8 mouse cellular contexts compared by ENCODE assay signal in the genomic region with DNA sequence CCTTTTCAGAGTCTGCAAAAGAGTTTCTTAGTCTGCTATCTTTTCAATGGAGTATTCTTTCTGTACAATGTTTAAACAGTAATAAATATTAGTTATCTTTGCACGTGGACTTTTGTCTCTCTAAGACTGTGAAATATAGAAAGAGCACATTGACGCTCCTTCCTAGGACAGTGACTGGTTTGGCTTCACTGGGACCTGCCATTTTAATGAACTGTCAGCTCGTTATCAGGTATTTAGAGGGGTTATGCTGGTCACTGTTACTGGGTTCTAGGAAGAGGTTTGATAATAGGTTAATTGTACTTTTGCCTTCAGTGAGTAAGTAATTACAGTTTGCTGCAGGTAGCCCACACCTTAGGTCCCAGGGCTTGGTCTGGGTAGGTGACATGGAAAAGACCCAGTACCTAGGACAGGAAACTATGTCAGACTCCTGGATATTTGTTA. TPM values are rescaled to one million over a fixed set of nuclear protein-coding genes. Genes with fewer than 3 reads are reported as not detected.
DNase-seq lines count a peak whose midpoint lies in the region; ATAC-seq and TF ChIP-seq lines count a peak whose summit lies in the region.

No protein-coding gene starts in this region.

- ATAC-seq in lung, embryonic 14.5 days (ENCODE audit: insufficient read depth) = no peak
- no peak for ATAC-seq in embryonic facial prominence, embryonic 15.5 days (ENCODE audit: insufficient number of reproducible peaks, low FRiP score, low TSS enrichment, low read depth)
- ATAC-seq in limb, embryonic 11.5 days (ENCODE audit: insufficient number of reproducible peaks, low FRiP score, low TSS enrichment, low read depth) = no peak

- H3K9me3 ChIP-seq in lung, embryonic 14.5 days (ENCODE audit: low read depth, low read length) = no peaks in the 10 kb centered on the region
- H3K9me3 ChIP-seq in embryonic facial prominence, embryonic 15.5 days (replicated peaks) = no peaks in the 10 kb centered on the region
- H3K9me3 ChIP-seq in limb, embryonic 11.5 days (ENCODE audit: control insufficient read depth, low read length) = no peaks in the 10 kb centered on the region

- peaks cover 15% of the 10 kb centered on the region; the same call in 1 of the 2 replicates for H3K36me3 ChIP-seq in lung, embryonic 14.5 days (ENCODE audit: insufficient read depth)
- H3K36me3 ChIP-seq in embryonic facial prominence, embryonic 15.5 days = peaks cover 18% of the 10 kb centered on the region; the same call in 1 of the 2 replicates
- no peaks in the 10 kb centered on the region for H3K36me3 ChIP-seq in limb, embryonic 11.5 days (ENCODE audit: control insufficient read depth, insufficient read depth, low read length)

- peak overlapping the region; percentile 91 for H3K9ac ChIP-seq in lung, embryonic 14.5 days
- H3K9ac ChIP-seq in embryonic facial prominence, embryonic 15.5 days = peak overlapping the region; percentile 91
- H3K9ac ChIP-seq in limb, embryonic 11.5 days (ENCODE audit: low read length) = no peak overlapping the region

- no peak for TF ChIP-seq CTCF in lung, embryonic 14.5 days (IDR thresholded peaks at IDR 0.05; ENCODE audit: low read depth)
- TF ChIP-seq CTCF in olfactory bulb, adult 2 months (IDR thresholded peaks at IDR 0.05; ENCODE audit: insufficient read depth, low read depth, low read length) = no peak

- H3K4me3 ChIP-seq in lung, embryonic 14.5 days (ENCODE audit: low read depth, low read length) = peak overlapping the region; percentile 88
- peak overlapping the region; percentile 99 for H3K4me3 ChIP-seq in embryonic facial prominence, embryonic 15.5 days (replicated peaks)
- H3K4me3 ChIP-seq in limb, embryonic 11.5 days (ENCODE audit: low read depth, low read length) = peak overlapping the region; percentile 85
- H3K4me3 ChIP-seq in olfactory bulb, adult 2 months (ENCODE audit: insufficient read depth, low read depth, low read length) = peak overlapping the region; percentile 90

- TF ChIP-seq POLR2A in olfactory bulb, adult 2 months (IDR thresholded peaks at IDR 0.05; ENCODE audit: insufficient read depth, low read depth, low read length) = no peak

- WGBS in lung, embryonic 14.5 days = 36% methylated on average over 3 of the region's 3 CpGs
- WGBS in embryonic facial prominence, embryonic 15.5 days = 39% methylated on average over 3 of the region's 3 CpGs
- 47% methylated on average over 3 of the region's 3 CpGs for WGBS in limb, embryonic 11.5 days
- WGBS in olfactory bulb, adult 2 months = 33% methylated on average over 3 of the region's 3 CpGs

- no peak overlapping the region for H3K27ac ChIP-seq in lung, embryonic 14.5 days (ENCODE audit: low read depth)
- no peak overlapping the region for H3K27ac ChIP-seq in embryonic facial prominence, embryonic 15.5 days (replicated peaks)
- H3K27ac ChIP-seq in limb, embryonic 11.5 days (replicated peaks; ENCODE audit: low read depth, low read length) = no peak overlapping the region
- H3K27ac ChIP-seq in olfactory bulb, adult 2 months (ENCODE audit: insufficient read depth, low read depth, low read length) = no peak overlapping the region

- no peak for DNase-seq in lung, embryonic 14.5 days
- no peak for DNase-seq in lung, postnatal 36 days
- no peak for DNase-seq in limb, embryonic 11.5 days (ENCODE audit: low spot score)
- DNase-seq in cerebellum, adult 8-10 months = no peak
- DNase-seq in gastrocnemius, adult 8-10 months (ENCODE audit: low spot score in 2 of 2) = no peak
- DNase-seq in kidney, adult 8-10 months = no peak

- no peaks in the 10 kb centered on the region for H3K27me3 ChIP-seq in lung, embryonic 14.5 days (ENCODE audit: insufficient read depth, low read length)
- no peaks in the 10 kb centered on the region for H3K27me3 ChIP-seq in embryonic facial prominence, embryonic 15.5 days
- no peaks in the 10 kb centered on the region for H3K27me3 ChIP-seq in limb, embryonic 11.5 days (ENCODE audit: control insufficient read depth, insufficient read depth, low read length)

- H3K4me1 ChIP-seq in lung, embryonic 14.5 days (ENCODE audit: insufficient read depth) = 0 out of 2 replicates have a peak, but pooled peaks cover 4% of the 10 kb centered on the region
- 0 out of 2 replicates have a peak, but pooled peaks cover 7% of the 10 kb centered on the region for H3K4me1 ChIP-seq in embryonic facial prominence, embryonic 15.5 days
- H3K4me1 ChIP-seq in limb, embryonic 11.5 days (ENCODE audit: control insufficient read depth, insufficient read depth, low read length) = 0 out of 2 replicates have a peak, but pooled peaks cover 4% of the 10 kb centered on the region
- H3K4me1 ChIP-seq in olfactory bulb, adult 2 months (ENCODE audit: control insufficient read depth, insufficient read depth, low read length) = 0 out of 2 replicates have a peak, but pooled peaks cover 3% of the 10 kb centered on the region

- H3K4me2 ChIP-seq in lung, embryonic 14.5 days = peak overlapping the region; percentile 71
- peak overlapping the region; percentile 81 for H3K4me2 ChIP-seq in embryonic facial prominence, embryonic 15.5 days (replicated peaks)
- H3K4me2 ChIP-seq in limb, embryonic 11.5 days (ENCODE audit: low read depth, severe bottlenecking) = peak overlapping the region; percentile 78

RNA-seq across cellular contexts. Expression of gene Rint1, which starts 0.9 kb away (rescaled TPM):
- 28.1 and 32.7 TPM in 2 replicates for polyA plus RNA-seq in lung, embryonic 14.5 days (2014; fragmentation: Nextera tagmentation; extraction: Ambion mirVana)
- 40.0 and 40.5 TPM in 2 replicates for polyA plus RNA-seq in embryonic facial prominence, embryonic 15.5 days (2015; fragmentation: Nextera tagmentation; extraction: Ambion mirVana)
- 31.2 and 33.6 TPM in 2 replicates for polyA plus RNA-seq in limb, embryonic 11.5 days (2014; fragmentation: Nextera tagmentation; extraction: Ambion mirVana)
- polyA plus RNA-seq in olfactory bulb, adult 2 months (2012; ENCODE audit: insufficient read depth, insufficient read length, low replicate concordance, missing spikeins) = not detected in 2 replicates
- 1 to 10 TPM; 7.1 to 9.2 (median 7.9) TPM for total RNA-seq in gastrocnemius, adult 8-10 months (2022)

RNA-seq across cellular contexts. Expression of gene Pus7, which starts 4.9 kb away (rescaled TPM):
- polyA plus RNA-seq in lung, embryonic 14.5 days (2014; fragmentation: Nextera tagmentation; extraction: Ambion mirVana) = 34.1 and 37.2 TPM in 2 replicates
- polyA plus RNA-seq in embryonic facial prominence, embryonic 15.5 days (2015; fragmentation: Nextera tagmentation; extraction: Ambion mirVana) = 29.2 and 30.2 TPM in 2 replicates
- polyA plus RNA-seq in limb, embryonic 11.5 days (2014; fragmentation: Nextera tagmentation; extraction: Ambion mirVana) = 34.5 and 38.2 TPM in 2 replicates
- polyA plus RNA-seq in olfactory bulb, adult 2 months (2012; ENCODE audit: insufficient read depth, insufficient read length, low replicate concordance, missing spikeins) = not detected in 2 replicates
- 10 to 100 TPM in 2 of 4 experiments, 1 to 10 TPM in 2; 8.4 to 14.4 (median 10.1) TPM for total RNA-seq in gastrocnemius, adult 8-10 months (2022)

RNA-seq across cellular contexts. Expression of gene Tomm7, which starts 55.6 kb away (rescaled TPM):
- 108 and 112 TPM in 2 replicates for polyA plus RNA-seq in lung, embryonic 14.5 days (2014; fragmentation: Nextera tagmentation; extraction: Ambion mirVana)
- polyA plus RNA-seq in embryonic facial prominence, embryonic 15.5 days (2015; fragmentation: Nextera tagmentation; extraction: Ambion mirVana) = 109 TPM in 2 replicates
- 145 and 153 TPM in 2 replicates for polyA plus RNA-seq in limb, embryonic 11.5 days (2014; fragmentation: Nextera tagmentation; extraction: Ambion mirVana)
- not detected in 2 replicates for polyA plus RNA-seq in olfactory bulb, adult 2 months (2012; ENCODE audit: insufficient read depth, insufficient read length, low replicate concordance, missing spikeins)
- 10 to 100 TPM; 65.2 to 74.8 (median 72.6) TPM for total RNA-seq in gastrocnemius, adult 8-10 months (2022)
